Mouse (Mus musculus): ENCODE results near the gene Ntn1.

Ntn1 gene

GRCm38 (mm10) chr11:68261162-68261892 is 139.3 kb downstream of the Ntn1 start:
- DNase-seq (ENCODE audit: low spot score): no peak

GRCm38 (mm10) chr11:68260399-68260798 is 140.2 kb downstream of the Ntn1 start:
- no peak for DNase-seq (ENCODE audit: low spot score)

GRCm38 (mm10) chr11:68258498-68258897 is 142.1 kb downstream of the Ntn1 start:
- no peak for DNase-seq (ENCODE audit: low spot score)

GRCm38 (mm10) chr11:68253531-68253930 is 147.1 kb downstream of the Ntn1 start:
- DNase-seq (ENCODE audit: low spot score): no peak

GRCm38 (mm10) chr11:68250106-68250505 is 150.5 kb downstream of the Ntn1 start:
- DNase-seq (ENCODE audit: low spot score): no peak

- DNase-seq (ENCODE audit: low spot score): no peak
These were observed 152.7 kb downstream of the Ntn1 start for GRCm38 (mm10) chr11:68247897-68248296.

GRCm38 (mm10) chr11:68244992-68245261 is 155.7 kb downstream of the Ntn1 start:
- no peak for DNase-seq (ENCODE audit: low spot score)

- DNase-seq (ENCODE audit: low spot score): no peak
These were observed 156.2 kb downstream of the Ntn1 start for GRCm38 (mm10) chr11:68244254-68244991.

- DNase-seq (ENCODE audit: low spot score): no peak
These were observed 160.9 kb downstream of the Ntn1 start for GRCm38 (mm10) chr11:68239756-68240155.

- no peak for DNase-seq (ENCODE audit: low spot score)
These were observed 167.1 kb downstream of the Ntn1 start for GRCm38 (mm10) chr11:68233469-68233965.

GRCm38 (mm10) chr11:68231558-68231957 is 169.1 kb downstream of the Ntn1 start:
- DNase-seq (ENCODE audit: low spot score): no peak

- DNase-seq (ENCODE audit: low spot score): no peak
These were observed 171.5 kb downstream of the Ntn1 start for GRCm38 (mm10) chr11:68228941-68229665.

- DNase-seq (ENCODE audit: low spot score): no peak
These were observed 172.8 kb downstream of the Ntn1 start for GRCm38 (mm10) chr11:68227837-68228236.

GRCm38 (mm10) chr11:68226654-68227057 is 174.0 kb downstream of the Ntn1 start:
- no peak for DNase-seq (ENCODE audit: low spot score)

- DNase-seq (ENCODE audit: low spot score): no peak
These were observed 177.5 kb downstream of the Ntn1 start for GRCm38 (mm10) chr11:68223143-68223542.

GRCm38 (mm10) chr11:68222209-68222608 is 178.4 kb downstream of the Ntn1 start:
- DNase-seq (ENCODE audit: low spot score): no peak

GRCm38 (mm10) chr11:68220733-68221132 is 179.9 kb downstream of the Ntn1 start:
- DNase-seq (ENCODE audit: low spot score): no peak

- DNase-seq (ENCODE audit: low spot score): no peak
These were observed 184.6 kb downstream of the Ntn1 start for GRCm38 (mm10) chr11:68216041-68216440.

GRCm38 (mm10) chr11:68215206-68215912 is 185.3 kb downstream of the Ntn1 start:
- no peak for DNase-seq (ENCODE audit: low spot score)

GRCm38 (mm10) chr11:68214496-68215205 is 186.0 kb downstream of the Ntn1 start:
- DNase-seq (ENCODE audit: low spot score): no peak

GRCm38 (mm10) chr11:68213896-68214295 is 186.7 kb downstream of the Ntn1 start:
- DNase-seq (ENCODE audit: low spot score): no peak
